ENCODE assay signal across 19 mouse cellular contexts in genomic region chr4:148708836-148709235, GRCm38 (mm10).
DNase-seq lines count a peak whose midpoint lies in the region; ATAC-seq and TF ChIP-seq lines count a peak whose summit lies in the region.
"Had no signal": no experiment of that assay in that cellular context is flagged by ENCODE, and none has a peak within 500 bp of the region (broad histone marks: within the 10 kb centered on the region; RNA-seq: fewer than 3 reads in every experiment).

No protein-coding gene starts in this region.

- no peak for ATAC-seq in forebrain, embryonic 16.5 days
- ATAC-seq in kidney, embryonic 16.5 days (ENCODE audit: low FRiP score, low TSS enrichment): no peak
- no peak for ATAC-seq in midbrain, embryonic 11.5 days (ENCODE audit: low FRiP score)
- ATAC-seq in midbrain, embryonic 14.5 days (ENCODE audit: low FRiP score, low TSS enrichment): no peak
- no peak for ATAC-seq in stomach, postnatal 0 days (ENCODE audit: low FRiP score, low TSS enrichment)
- ATAC-seq: forebrain, embryonic 13.5 days had no signal

- no peak for DNase-seq in forebrain, embryonic 10.5 days (ENCODE audit: extremely low spot score, low spot score)
- DNase-seq in kidney, postnatal 10 days: peak; percentile 49
- no peak for DNase-seq in midbrain, embryonic 11.5 days (ENCODE audit: low spot score, missing footprints)
- no peak for DNase-seq in midbrain, embryonic 14.5 days
- no peak for DNase-seq in stomach, postnatal 0 days (ENCODE audit: low spot score)
- no peak for DNase-seq in spleen, postnatal 4 days (ENCODE audit: low spot score in 2 of 2)
- DNase-seq: adrenal gland, postnatal 14 days; cerebellum, adult 2 months; cerebellum, postnatal 25 days; kidney, adult 8-10 months; lung, postnatal 14 days; right cerebral cortex, postnatal 25 days; spleen, adult 18-20 months; thymus, postnatal 14 days had no signal

- no peaks in the 10 kb centered on the region for H3K36me3 ChIP-seq in forebrain, embryonic 10.5 days (replicated peaks)
- H3K36me3 ChIP-seq in forebrain, embryonic 16.5 days (ENCODE audit: control insufficient read depth, insufficient read depth): no peaks in the 10 kb centered on the region
- no peaks in the 10 kb centered on the region for H3K36me3 ChIP-seq in kidney, embryonic 16.5 days (ENCODE audit: insufficient read depth, low read length)
- H3K36me3 ChIP-seq in midbrain, embryonic 11.5 days (ENCODE audit: control insufficient read depth, insufficient read depth, low read length): no peaks in the 10 kb centered on the region
- no peaks in the 10 kb centered on the region for H3K36me3 ChIP-seq in midbrain, embryonic 14.5 days (ENCODE audit: control insufficient read depth, insufficient read depth, low read length)
- no peaks in the 10 kb centered on the region for H3K36me3 ChIP-seq in stomach, postnatal 0 days (ENCODE audit: control insufficient read depth, insufficient read depth, low read length)

- H3K4me1 ChIP-seq in forebrain, embryonic 10.5 days: peaks cover 62% of the 10 kb centered on the region
- peaks cover 18% of the 10 kb centered on the region for H3K4me1 ChIP-seq in forebrain, embryonic 16.5 days (replicated peaks; ENCODE audit: control insufficient read depth, insufficient read depth, low read length)
- H3K4me1 ChIP-seq in kidney, embryonic 16.5 days (ENCODE audit: insufficient read depth, low read length): peaks cover 14% of the 10 kb centered on the region
- peaks cover 21% of the 10 kb centered on the region for H3K4me1 ChIP-seq in midbrain, embryonic 11.5 days (ENCODE audit: control insufficient read depth, insufficient read depth, low read length)
- peaks cover 15% of the 10 kb centered on the region for H3K4me1 ChIP-seq in midbrain, embryonic 14.5 days (ENCODE audit: control insufficient read depth, insufficient read depth, low read length)
- peaks cover 5% of the 10 kb centered on the region; the same call in 1 of the 2 replicates for H3K4me1 ChIP-seq in stomach, postnatal 0 days (replicated peaks; ENCODE audit: control insufficient read depth, insufficient read depth)

- TF ChIP-seq EP300 in stomach, postnatal 0 days (optimal IDR thresholded peaks at IDR 0.05): no peak

- H3K27ac ChIP-seq in forebrain, embryonic 10.5 days: peak overlapping the region; percentile 72
- no peak overlapping the region for H3K27ac ChIP-seq in forebrain, embryonic 16.5 days (ENCODE audit: low read length)
- H3K27ac ChIP-seq in kidney, embryonic 16.5 days (ENCODE audit: low read length): no peak overlapping the region
- 0 out of 2 replicates have a peak overlapping the region, but pooled peaks have one; percentile 6 for H3K27ac ChIP-seq in midbrain, embryonic 11.5 days (ENCODE audit: low read depth, low read length)
- H3K27ac ChIP-seq in midbrain, embryonic 14.5 days (replicated peaks; ENCODE audit: low read depth, low read length): no peak overlapping the region
- H3K27ac ChIP-seq in stomach, postnatal 0 days (replicated peaks): 0 out of 2 replicates have a peak overlapping the region, but pooled peaks have one; percentile 24
- H3K27ac ChIP-seq: forebrain, embryonic 13.5 days had no signal

- no peaks in the 10 kb centered on the region for H3K9me3 ChIP-seq in forebrain, embryonic 10.5 days
- no peaks in the 10 kb centered on the region for H3K9me3 ChIP-seq in forebrain, embryonic 16.5 days (ENCODE audit: control insufficient read depth, low read length)
- no peaks in the 10 kb centered on the region for H3K9me3 ChIP-seq in kidney, embryonic 16.5 days (ENCODE audit: low read length)
- no peaks in the 10 kb centered on the region for H3K9me3 ChIP-seq in midbrain, embryonic 11.5 days (ENCODE audit: control insufficient read depth, low read length)
- no peaks in the 10 kb centered on the region for H3K9me3 ChIP-seq in midbrain, embryonic 14.5 days (ENCODE audit: control insufficient read depth, low read length)
- H3K9me3 ChIP-seq in stomach, postnatal 0 days (ENCODE audit: control insufficient read depth, low read length): no peaks in the 10 kb centered on the region
- H3K9me3 ChIP-seq: forebrain, embryonic 13.5 days had no signal

- 46% methylated on average over 11 of the region's 11 CpGs for WGBS in forebrain, embryonic 10.5 days
- 64% methylated on average over 11 of the region's 11 CpGs for WGBS in forebrain, embryonic 16.5 days
- 35% methylated on average over 11 of the region's 11 CpGs for WGBS in kidney, embryonic 16.5 days
- 33% methylated on average over 11 of the region's 11 CpGs for WGBS in midbrain, embryonic 11.5 days
- WGBS in midbrain, embryonic 14.5 days: 36% methylated on average over 11 of the region's 11 CpGs
- 46% methylated on average over 11 of the region's 11 CpGs for WGBS in stomach, postnatal 0 days

- no peak for TF ChIP-seq CTCF in stomach, postnatal 0 days (IDR thresholded peaks at IDR 0.05; ENCODE audit: low read depth)

- no peak overlapping the region for H3K4me3 ChIP-seq in forebrain, embryonic 10.5 days
- no peak overlapping the region for H3K4me3 ChIP-seq in forebrain, embryonic 16.5 days (replicated peaks; ENCODE audit: low read length)
- H3K4me3 ChIP-seq in kidney, embryonic 16.5 days (ENCODE audit: low read length): no peak overlapping the region
- no peak overlapping the region for H3K4me3 ChIP-seq in midbrain, embryonic 11.5 days (ENCODE audit: low read depth, low read length)
- H3K4me3 ChIP-seq in midbrain, embryonic 14.5 days (replicated peaks; ENCODE audit: low read depth, low read length): no peak overlapping the region
- no peak overlapping the region for H3K4me3 ChIP-seq in stomach, postnatal 0 days (ENCODE audit: low read depth, low read length)
- H3K4me3 ChIP-seq: erythroblast, embryonic 14.5 days; forebrain, embryonic 13.5 days had no signal

- peaks cover 63% of the 10 kb centered on the region for H3K27me3 ChIP-seq in forebrain, embryonic 10.5 days (ENCODE audit: poor library complexity, severe bottlenecking)
- H3K27me3 ChIP-seq in forebrain, embryonic 16.5 days (replicated peaks; ENCODE audit: control insufficient read depth, insufficient read depth, low read length): no peaks in the 10 kb centered on the region
- no peaks in the 10 kb centered on the region for H3K27me3 ChIP-seq in kidney, embryonic 16.5 days (ENCODE audit: insufficient read depth, low read length)
- no peaks in the 10 kb centered on the region; the same call in 1 of the 2 replicates for H3K27me3 ChIP-seq in midbrain, embryonic 11.5 days (ENCODE audit: control insufficient read depth, insufficient read depth, low read length)
- H3K27me3 ChIP-seq in midbrain, embryonic 14.5 days (ENCODE audit: control insufficient read depth, insufficient read depth, low read length): no peaks in the 10 kb centered on the region; the same call in 1 of the 2 replicates
- H3K27me3 ChIP-seq in stomach, postnatal 0 days (ENCODE audit: control insufficient read depth, insufficient read depth, low read length): no peaks in the 10 kb centered on the region
- H3K27me3 ChIP-seq: forebrain, embryonic 13.5 days had no signal

- H3K4me2 ChIP-seq in forebrain, embryonic 16.5 days (ENCODE audit: low read length): no peak overlapping the region
- H3K4me2 ChIP-seq in kidney, embryonic 16.5 days (replicated peaks; ENCODE audit: low read depth, low read length): no peak overlapping the region
- no peak overlapping the region for H3K4me2 ChIP-seq in midbrain, embryonic 11.5 days
- H3K4me2 ChIP-seq in midbrain, embryonic 14.5 days (ENCODE audit: low read length): no peak overlapping the region
- no peak overlapping the region for H3K4me2 ChIP-seq in stomach, postnatal 0 days (replicated peaks; ENCODE audit: low read depth)
- H3K4me2 ChIP-seq: forebrain, embryonic 13.5 days; heart, embryonic 11.5 days had no signal

- no peak overlapping the region for H3K9ac ChIP-seq in forebrain, embryonic 16.5 days (replicated peaks; ENCODE audit: low read depth, low read length)
- no peak overlapping the region for H3K9ac ChIP-seq in kidney, embryonic 16.5 days (replicated peaks; ENCODE audit: low read length)
- H3K9ac ChIP-seq in midbrain, embryonic 11.5 days (ENCODE audit: low read length): no peak overlapping the region
- no peak overlapping the region for H3K9ac ChIP-seq in midbrain, embryonic 14.5 days (replicated peaks; ENCODE audit: low read length)
- no peak overlapping the region for H3K9ac ChIP-seq in stomach, postnatal 0 days (ENCODE audit: low read length)
- H3K9ac ChIP-seq: forebrain, embryonic 13.5 days had no signal

Comparison
In these comparisons a context has a peak if more than half of its experiments do, and no peak if none do; other contexts are left out.
1. H3K27ac ChIP-seq: peak in forebrain, embryonic 10.5 days (single experiment), midbrain, embryonic 11.5 days (single experiment) and stomach, postnatal 0 days (single experiment); none in forebrain, embryonic 16.5 days (single experiment), kidney, embryonic 16.5 days (single experiment) and midbrain, embryonic 14.5 days (single experiment).